In genomic region chrX:137038502-137038901, GRCm38 (mm10) we compare ENCODE assay signal across 8 mouse cellular contexts. TPM values are rescaled to one million over a fixed set of nuclear protein-coding genes. Genes with fewer than 3 reads are reported as not detected.
DNase-seq lines count a peak whose midpoint lies in the region; ATAC-seq and TF ChIP-seq lines count a peak whose summit lies in the region.

No protein-coding gene starts in this region.

- no peak for TF ChIP-seq EP300 in heart, adult 2 months (IDR thresholded peaks at IDR 0.05; ENCODE audit: insufficient read depth, low read depth, low read length)

- peak overlapping the region; percentile 43 for H3K4me2 ChIP-seq in forebrain, embryonic 15.5 days (replicated peaks)
- H3K4me2 ChIP-seq in liver, embryonic 16.5 days (ENCODE audit: low read depth, low read length) = peak overlapping the region; percentile 68

- peak; percentile 6 for ATAC-seq in CD4-positive, CD25-positive, alpha-beta regulatory T cell, adult 4 months
- peak; percentile 29; the same call in 1 of the 2 replicates for ATAC-seq in forebrain, embryonic 15.5 days (replicated peaks)
- no peak for ATAC-seq in liver, embryonic 16.5 days (ENCODE audit: low read depth)

- peak overlapping the region; percentile 86 for H3K27ac ChIP-seq in heart, adult 2 months
- H3K27ac ChIP-seq in forebrain, embryonic 15.5 days (replicated peaks) = peak overlapping the region; percentile 91; the same call in 1 of the 2 replicates
- H3K27ac ChIP-seq in liver, embryonic 16.5 days (ENCODE audit: low read length) = peak overlapping the region; percentile 80; the same call in 1 of the 2 replicates

- peak overlapping the region; percentile 57 for H3K4me3 ChIP-seq in heart, adult 2 months
- H3K4me3 ChIP-seq in forebrain, embryonic 15.5 days = peak overlapping the region; percentile 60
- H3K4me3 ChIP-seq in liver, embryonic 16.5 days (ENCODE audit: low read depth, low read length) = peak overlapping the region; percentile 72

- H3K9me3 ChIP-seq in forebrain, embryonic 15.5 days = no peaks in the 10 kb centered on the region
- no peaks in the 10 kb centered on the region for H3K9me3 ChIP-seq in liver, embryonic 16.5 days (replicated peaks; ENCODE audit: control insufficient read depth, low read length)

- H3K79me2 ChIP-seq in heart, adult 2 months (replicated peaks; ENCODE audit: control insufficient read depth, insufficient read depth, low read length) = no peaks in the 10 kb centered on the region

- WGBS in heart, adult 2 months = 38% methylated on average over 7 of the region's 7 CpGs
- 47% methylated on average over 7 of the region's 7 CpGs for WGBS in forebrain, embryonic 15.5 days
- WGBS in liver, embryonic 16.5 days (ENCODE audit: insufficient replicate concordance) = 42% methylated on average over 7 of the region's 7 CpGs

- no peak for DNase-seq in heart, adult 2 months
- no peak for DNase-seq in heart, adult 8-10 months (ENCODE audit: low spot score)
- no peak for DNase-seq in adrenal gland, postnatal 14 days
- DNase-seq in ovary, adult 18-20 months (ENCODE audit: low spot score) = no peak
- DNase-seq in left cerebral cortex, postnatal 36 days (ENCODE audit: low spot score in 2 of 2) = no peak

- no peaks in the 10 kb centered on the region for H3K27me3 ChIP-seq in heart, adult 2 months (ENCODE audit: control insufficient read depth, insufficient read depth, low read length)
- H3K27me3 ChIP-seq in forebrain, embryonic 15.5 days = no peaks in the 10 kb centered on the region
- H3K27me3 ChIP-seq in liver, embryonic 16.5 days (ENCODE audit: control insufficient read depth, insufficient read depth, low read depth, low read length) = no peaks in the 10 kb centered on the region

- H3K36me3 ChIP-seq in heart, adult 2 months (ENCODE audit: control insufficient read depth, insufficient read depth, low read length) = no peaks in the 10 kb centered on the region
- H3K36me3 ChIP-seq in forebrain, embryonic 15.5 days = no peaks in the 10 kb centered on the region
- no peaks in the 10 kb centered on the region for H3K36me3 ChIP-seq in liver, embryonic 16.5 days (ENCODE audit: control insufficient read depth, insufficient read depth)

- H3K4me1 ChIP-seq in heart, adult 2 months (ENCODE audit: control insufficient read depth, insufficient read depth, low read length) = no peaks in the 10 kb centered on the region
- peaks cover 7% of the 10 kb centered on the region for H3K4me1 ChIP-seq in forebrain, embryonic 15.5 days
- H3K4me1 ChIP-seq in liver, embryonic 16.5 days (ENCODE audit: control insufficient read depth, low read depth, low read length) = peaks cover 2% of the 10 kb centered on the region

- TF ChIP-seq POLR2A in heart, adult 2 months (IDR thresholded peaks at IDR 0.05; ENCODE audit: insufficient read depth, low read depth, low read length) = no peak

- H3K9ac ChIP-seq in heart, adult 2 months (ENCODE audit: low read depth, low read length) = peak overlapping the region; percentile 54
- peak overlapping the region; percentile 56 for H3K9ac ChIP-seq in forebrain, embryonic 15.5 days (replicated peaks)
- peak overlapping the region; percentile 66 for H3K9ac ChIP-seq in liver, embryonic 16.5 days (ENCODE audit: low read depth, low read length)

- intact Hi-C loops in heart, adult 2 months (cut with DNase I) = loop anchor here (5.0 kb wide), 1 partner anchor 296 kb away; the partner anchor contains the start of gene Morf4l2
- intact Hi-C loops in left cerebral cortex, postnatal 36 days (cut with DNase I) = no loop called here

- no peak for TF ChIP-seq CTCF in heart, adult 2 months (IDR thresholded peaks at IDR 0.05)

RNA-seq across cellular contexts. Expression of gene Slc25a53, which starts 0.4 kb away (rescaled TPM):
- total RNA-seq in heart, adult 2 months (2021) = 1 to 10 TPM; 3.1 to 3.2 TPM
- 2.0 and 2.2 TPM in 2 replicates for polyA plus RNA-seq in heart, adult 2 months (2012; rRNA removed)
- total RNA-seq in heart, adult 8-10 months (2022) = 1 to 10 TPM; 1.8 to 4.0 (median 2.7) TPM
- 1 to 10 TPM; 5.9 to 9.5 TPM for polyA plus RNA-seq in CD4-positive, CD25-positive, alpha-beta regulatory T cell, adult 4 months (2017; shearing (Covaris generic))
- polyA plus RNA-seq in forebrain, embryonic 15.5 days (2015; fragmentation: Nextera tagmentation; extraction: Ambion mirVana) = 15.7 and 17.8 TPM in 2 replicates
- polyA plus RNA-seq in liver, embryonic 16.5 days (2015; fragmentation: Nextera tagmentation; extraction: Ambion mirVana) = 2.1 and 2.2 TPM in 2 replicates
- total RNA-seq in adrenal gland, postnatal 14 days (2021) = 6.8 and 8.4 TPM in 2 replicates
- total RNA-seq in left cerebral cortex, postnatal 36 days (2021) = 10 to 100 TPM; 21.7 to 33.0 TPM

RNA-seq across cellular contexts. Expression of gene Fam199x, which starts 10.9 kb away (rescaled TPM):
- 1 to 10 TPM; 3.9 to 5.2 TPM for total RNA-seq in heart, adult 2 months (2021)
- polyA plus RNA-seq in heart, adult 2 months (2012; rRNA removed) = 0.53 and 1.1 TPM in 2 replicates
- 1 to 10 TPM; 3.5 to 5.5 (median 4.2) TPM for total RNA-seq in heart, adult 8-10 months (2022)
- polyA plus RNA-seq in CD4-positive, CD25-positive, alpha-beta regulatory T cell, adult 4 months (2017; shearing (Covaris generic)) = 1 to 10 TPM; 3.3 to 6.2 TPM
- polyA plus RNA-seq in forebrain, embryonic 15.5 days (2015; fragmentation: Nextera tagmentation; extraction: Ambion mirVana) = 6.4 and 7.3 TPM in 2 replicates
- polyA plus RNA-seq in liver, embryonic 16.5 days (2015; fragmentation: Nextera tagmentation; extraction: Ambion mirVana) = 0.90 TPM in 2 replicates
- total RNA-seq in adrenal gland, postnatal 14 days (2021) = 6.0 and 6.3 TPM in 2 replicates
- total RNA-seq in left cerebral cortex, postnatal 36 days (2021) = 1 to 10 TPM; 8.3 to 9.7 TPM

RNA-seq across cellular contexts. Expression of gene Zcchc18, which starts 45.5 kb away (rescaled TPM):
- total RNA-seq in heart, adult 2 months (2021) = under 1 TPM; 0.18 TPM
- polyA plus RNA-seq in heart, adult 2 months (2012; rRNA removed) = 0.27 and 0.38 TPM in 2 replicates
- under 1 TPM in 3 of 4 experiments, not detected in 1; 0.12 to 0.29 (median 0.13) TPM for total RNA-seq in heart, adult 8-10 months (2022)
- polyA plus RNA-seq in CD4-positive, CD25-positive, alpha-beta regulatory T cell, adult 4 months (2017; shearing (Covaris generic)) = 10 to 100 TPM; 45.7 to 49.4 TPM
- polyA plus RNA-seq in forebrain, embryonic 15.5 days (2015; fragmentation: Nextera tagmentation; extraction: Ambion mirVana) = 284 and 313 TPM in 2 replicates
- polyA plus RNA-seq in liver, embryonic 16.5 days (2015; fragmentation: Nextera tagmentation; extraction: Ambion mirVana) = 0.07 and 0.19 TPM in 2 replicates
- total RNA-seq in adrenal gland, postnatal 14 days (2021) = 10.5 and 13.3 TPM in 2 replicates
- total RNA-seq in left cerebral cortex, postnatal 36 days (2021) = 100 to 1,000 TPM; 248 to 256 TPM

Comparison
In these comparisons a context has a peak if more than half of its experiments do, and no peak if none do; other contexts are left out.
1. RNA of gene Zcchc18, which starts 45.5 kb away (total RNA-seq): 248 to 256 TPM in left cerebral cortex, postnatal 36 days; 10.5 to 13.3 TPM in adrenal gland, postnatal 14 days, 0.18 TPM in heart, adult 2 months and 0.12 to 0.29 TPM in heart, adult 8-10 months; every median in the first group is over 10 times any median in the second.
2. Peak in every context shown above with its lines, with median percentiles within 50 percentile points of each other: H3K27ac ChIP-seq, H3K4me3 ChIP-seq and H3K9ac ChIP-seq.